Mouse (Mus musculus): ENCODE measurements around the gene Mrtfa. TPM values are rescaled to one million over a fixed set of nuclear protein-coding genes. Genes with fewer than 3 reads are reported as not detected.
"Not testable (repeated sequence)": the region's sequence is repeated elsewhere in the genome, so short reads cannot be mapped to it uniquely, and the experiment has no call there.

Gene Mrtfa
- polyA plus RNA-seq, 1 experiment from 2014 or later, result 32.0 TPM

DNA sequence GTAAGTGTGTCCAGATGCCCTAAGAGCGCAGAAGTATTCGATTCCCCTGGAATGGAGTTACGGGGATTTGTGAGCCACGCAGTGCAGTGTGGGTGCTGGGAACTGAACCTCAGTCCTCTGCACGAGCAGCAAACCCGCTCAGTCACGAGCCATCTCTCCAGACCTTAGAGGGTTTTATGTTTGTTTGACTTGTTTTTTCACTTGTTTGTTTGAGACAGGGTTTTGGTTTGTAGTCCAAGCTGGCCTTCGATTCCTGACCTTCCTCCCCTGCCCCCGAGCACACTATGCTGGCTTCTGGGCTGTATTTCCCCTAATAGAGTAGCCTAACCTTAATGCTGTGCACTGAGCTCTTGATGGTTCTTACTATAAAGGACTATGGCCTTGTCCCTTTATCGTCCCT is 34.5 kb upstream of the Mrtfa start:
- Histone ChIP-seq H3K9ac (replicated peaks) (no peak overlapping the region), H3K36me3 (no peaks in the 10 kb centered on the region), H3K27me3 (no peaks in the 10 kb centered on the region), H3K9me3 (no peaks in the 10 kb centered on the region), H3K4me3 (replicated peaks) (no peak overlapping the region), H3K4me1 (replicated peaks) (peaks cover 4% of the 10 kb centered on the region; the same call in 1 of the 2 replicates), H3K4me2 (replicated peaks) (no peak overlapping the region), H3K27ac (no peak overlapping the region)
- ATAC-seq, result no peak
- WGBS, result 92% methylated on average over 10 of the region's 10 CpGs

DNA sequence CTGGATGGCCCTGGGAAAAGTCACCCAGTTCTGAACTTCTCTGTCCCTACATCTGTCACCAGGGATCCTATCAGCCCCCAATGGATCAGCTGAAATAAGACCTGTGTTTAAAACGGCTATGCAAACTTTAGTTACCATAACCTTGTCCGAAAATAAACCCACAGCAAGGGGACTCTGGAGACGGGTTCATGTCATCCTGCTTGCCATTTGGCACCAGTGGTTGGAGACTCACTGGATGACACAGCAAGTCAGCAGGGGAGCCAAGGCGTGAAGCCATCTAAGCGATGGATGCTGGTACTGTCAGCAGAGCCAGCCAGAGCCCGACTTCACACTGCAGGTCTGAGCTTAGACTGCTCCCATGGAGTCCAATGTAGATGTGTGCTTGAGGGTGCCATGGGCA is 30.9 kb upstream of the Mrtfa start:
- H3K4me3 ChIP-seq (replicated peaks), result no peak overlapping the region
- no peak overlapping the region for H3K9ac ChIP-seq (replicated peaks)
- H3K4me2 ChIP-seq (replicated peaks), result no peak overlapping the region
- no peaks in the 10 kb centered on the region for H3K27me3 ChIP-seq
- H3K36me3 ChIP-seq, result no peaks in the 10 kb centered on the region
- H3K27ac ChIP-seq, result no peak overlapping the region
- no peaks in the 10 kb centered on the region for H3K9me3 ChIP-seq
- no peaks in the 10 kb centered on the region for H3K4me1 ChIP-seq (replicated peaks)
- 80% methylated on average over 6 of the region's 6 CpGs for WGBS
- no peak for ATAC-seq

DNA sequence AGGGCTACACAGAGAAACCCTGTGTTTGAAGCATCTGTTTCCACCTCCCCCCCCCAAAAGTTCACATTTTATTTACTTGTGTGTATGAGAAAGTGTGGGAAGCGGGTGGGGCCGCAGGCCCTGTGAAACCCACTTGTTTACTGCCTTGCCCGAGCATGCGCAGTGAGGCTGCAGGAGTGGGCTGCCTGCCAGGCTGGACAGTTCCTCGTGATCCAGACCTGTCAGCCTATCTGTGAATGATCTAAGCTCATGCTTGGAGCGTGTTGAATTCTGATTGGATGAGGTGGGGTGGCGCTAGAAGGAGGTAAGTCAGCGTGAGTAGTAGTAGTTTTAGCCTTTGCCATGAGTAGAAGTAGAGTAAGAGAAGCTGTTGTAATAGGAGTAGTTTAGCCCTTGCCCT is 29.5 kb upstream of the Mrtfa start:
- not testable (repeated sequence) for H3K27ac ChIP-seq; H3K9me3 ChIP-seq; H3K27me3 ChIP-seq; H3K9ac ChIP-seq (replicated peaks); H3K36me3 ChIP-seq; H3K4me1 ChIP-seq (replicated peaks); ATAC-seq; H3K4me2 ChIP-seq (replicated peaks); H3K4me3 ChIP-seq (replicated peaks)
- WGBS, result 76% methylated on average over 8 of the region's 8 CpGs

GRCm38 (mm10) chr15:81219054-81219453 is 28.5 kb upstream of the Mrtfa start:
- H3K27me3 ChIP-seq, result no peaks in the 10 kb centered on the region
- no peaks in the 10 kb centered on the region for H3K9me3 ChIP-seq
- 85% methylated on average over 6 of the region's 6 CpGs for WGBS
- no peak overlapping the region for H3K27ac ChIP-seq
- no peak overlapping the region for H3K4me2 ChIP-seq (replicated peaks)
- H3K4me3 ChIP-seq (replicated peaks), result no peak overlapping the region
- ATAC-seq, result no peak
- no peaks in the 10 kb centered on the region for H3K36me3 ChIP-seq
- H3K9ac ChIP-seq (replicated peaks), result no peak overlapping the region
- no peaks in the 10 kb centered on the region for H3K4me1 ChIP-seq (replicated peaks)

- no peaks in the 10 kb centered on the region for H3K36me3 ChIP-seq
- no peak overlapping the region for H3K27ac ChIP-seq
- 89% methylated on average over 19 of the region's 19 CpGs for WGBS
- H3K27me3 ChIP-seq, result no peaks in the 10 kb centered on the region
- H3K9me3 ChIP-seq, result no peaks in the 10 kb centered on the region
- no peaks in the 10 kb centered on the region for H3K4me1 ChIP-seq (replicated peaks)
- H3K9ac ChIP-seq (replicated peaks), result no peak overlapping the region
- ATAC-seq, result no peak
- no peak overlapping the region for H3K4me3 ChIP-seq (replicated peaks)
- no peak overlapping the region for H3K4me2 ChIP-seq (replicated peaks)
These were observed 26.5 kb upstream of the Mrtfa start for GRCm38 (mm10) chr15:81216906-81217653.

DNA sequence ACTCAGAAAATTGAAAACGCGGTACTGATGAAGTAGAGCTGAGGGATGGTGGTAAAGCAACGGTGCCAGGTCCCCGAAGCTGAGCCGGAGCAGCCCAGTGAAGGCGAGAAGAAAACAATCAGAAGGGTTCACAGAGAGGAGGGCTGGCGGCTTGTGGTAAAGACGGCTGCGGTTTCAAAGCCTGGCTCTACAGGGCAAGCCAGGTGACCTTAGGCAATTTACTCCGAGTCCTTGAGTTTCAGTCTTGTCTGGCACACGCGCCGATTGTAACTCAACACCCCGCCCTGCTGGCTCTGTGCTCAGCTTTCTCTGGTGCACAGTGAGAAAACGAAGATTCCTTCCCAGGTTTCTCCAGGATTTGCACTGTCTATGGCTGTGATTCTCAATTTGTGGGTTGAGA is 22.4 kb upstream of the Mrtfa start:
- H3K27me3 ChIP-seq, result no peaks in the 10 kb centered on the region
- no peak overlapping the region for H3K27ac ChIP-seq
- H3K4me3 ChIP-seq (replicated peaks), result no peak overlapping the region
- H3K4me1 ChIP-seq (replicated peaks), result no peaks in the 10 kb centered on the region
- H3K9me3 ChIP-seq, result no peaks in the 10 kb centered on the region
- H3K4me2 ChIP-seq (replicated peaks), result no peak overlapping the region
- ATAC-seq, result no peak
- H3K36me3 ChIP-seq, result no peaks in the 10 kb centered on the region
- H3K9ac ChIP-seq (replicated peaks), result no peak overlapping the region
- WGBS, result 73% methylated on average over 15 of the region's 15 CpGs

DNA sequence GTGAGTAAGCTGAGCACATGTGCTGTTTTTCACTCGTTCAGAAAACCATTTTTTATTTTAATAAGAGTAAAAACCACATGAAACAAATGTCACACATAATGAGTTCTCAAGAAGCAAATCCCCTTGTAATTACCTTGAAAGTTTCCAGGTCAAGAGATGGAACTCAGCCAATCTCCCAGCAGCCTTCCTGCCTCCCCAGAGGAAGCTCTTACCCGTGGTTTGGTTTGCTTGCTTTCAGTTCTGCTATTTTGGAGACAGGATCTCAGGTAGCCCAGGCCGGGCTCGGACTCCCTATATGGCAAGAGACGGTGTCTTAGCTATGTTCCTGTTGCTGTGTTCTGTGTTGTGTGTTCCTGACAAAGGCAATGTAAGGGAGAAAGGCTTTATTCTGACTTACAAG is 19.9 kb upstream of the Mrtfa start:
- no peak overlapping the region for H3K9ac ChIP-seq (replicated peaks)
- no peaks in the 10 kb centered on the region for H3K4me1 ChIP-seq (replicated peaks)
- H3K4me3 ChIP-seq (replicated peaks), result no peak overlapping the region
- H3K36me3 ChIP-seq, result no peaks in the 10 kb centered on the region
- no peaks in the 10 kb centered on the region for H3K9me3 ChIP-seq
- H3K4me2 ChIP-seq (replicated peaks), result no peak overlapping the region
- 78% methylated on average over 5 of the region's 5 CpGs for WGBS
- H3K27me3 ChIP-seq, result no peaks in the 10 kb centered on the region
- ATAC-seq, result no peak
- no peak overlapping the region for H3K27ac ChIP-seq

DNA sequence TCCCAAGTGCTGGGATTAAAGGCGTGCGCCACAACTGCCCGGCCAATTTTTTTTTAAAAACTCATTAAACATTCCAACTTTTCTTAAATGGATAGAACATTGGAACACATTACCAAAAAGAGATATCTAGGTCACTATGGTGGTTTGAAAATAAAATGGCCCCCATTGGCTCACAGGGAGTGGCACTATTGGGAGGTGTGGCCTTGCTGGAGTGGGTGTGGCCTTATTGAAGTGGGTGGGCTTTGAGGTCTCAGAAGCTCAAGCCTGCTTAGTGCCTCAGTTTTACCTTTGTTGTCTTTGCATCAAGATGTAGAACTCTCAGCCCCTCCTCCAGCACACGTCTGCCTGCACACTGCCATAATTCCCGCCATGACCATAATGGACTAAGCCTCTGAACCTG is 11.9 kb upstream of the Mrtfa start:
- no peak overlapping the region for H3K9ac ChIP-seq (replicated peaks)
- ATAC-seq, result no peak
- H3K27ac ChIP-seq, result no peak overlapping the region
- H3K27me3 ChIP-seq, result no peaks in the 10 kb centered on the region
- H3K36me3 ChIP-seq, result no peaks in the 10 kb centered on the region
- H3K4me3 ChIP-seq (replicated peaks), result no peak overlapping the region
- H3K4me2 ChIP-seq (replicated peaks), result no peak overlapping the region
- no peaks in the 10 kb centered on the region for H3K4me1 ChIP-seq (replicated peaks)
- WGBS, result 98% methylated on average over 5 of the region's 5 CpGs
- no peaks in the 10 kb centered on the region for H3K9me3 ChIP-seq

- 26% methylated on average over 4 of the region's 4 CpGs for WGBS
These were observed 8.9 kb upstream of the Mrtfa start for GRCm38 (mm10) chr15:81199372-81199959.

DNA sequence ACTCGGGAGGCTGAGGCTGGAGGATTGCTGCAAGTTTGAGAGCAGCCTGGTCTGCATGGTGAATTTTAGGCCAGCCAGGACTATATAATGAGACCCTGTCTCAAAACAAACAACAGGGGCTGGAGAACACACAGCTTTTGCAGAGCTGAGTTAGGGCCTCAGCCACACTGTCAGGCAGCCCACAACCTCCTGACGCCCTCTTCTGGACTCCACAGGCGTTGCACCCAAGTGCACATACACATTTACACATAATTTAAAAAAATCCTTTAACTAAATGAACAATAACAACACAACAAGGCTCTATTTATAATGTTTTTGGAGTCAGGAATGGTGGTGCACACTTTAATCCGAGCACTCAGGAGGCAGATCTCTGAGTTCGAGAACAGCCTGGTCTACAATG is 7.9 kb upstream of the Mrtfa start:
- no peaks in the 10 kb centered on the region for H3K4me1 ChIP-seq (replicated peaks)
- no peaks in the 10 kb centered on the region for H3K9me3 ChIP-seq
- no peaks in the 10 kb centered on the region for H3K36me3 ChIP-seq
- no peak for ATAC-seq
- 92% methylated on average over 5 of the region's 5 CpGs for WGBS
- no peak overlapping the region for H3K9ac ChIP-seq (replicated peaks)
- no peaks in the 10 kb centered on the region for H3K27me3 ChIP-seq
- no peak overlapping the region for H3K27ac ChIP-seq
- no peak overlapping the region for H3K4me2 ChIP-seq (replicated peaks)
- no peak overlapping the region for H3K4me3 ChIP-seq (replicated peaks)

More at GRCm38 (mm10) chr15:81199372-81199959, 8.9 kb upstream of the Mrtfa start:
- no peak overlapping the region for H3K27ac ChIP-seq
- H3K9me3 ChIP-seq, result no peaks in the 10 kb centered on the region
- no peaks in the 10 kb centered on the region for H3K27me3 ChIP-seq
- no peak for ATAC-seq
- H3K4me1 ChIP-seq (replicated peaks), result no peaks in the 10 kb centered on the region
- no peak overlapping the region for H3K4me2 ChIP-seq (replicated peaks)
- H3K36me3 ChIP-seq, result no peaks in the 10 kb centered on the region
- H3K9ac ChIP-seq (replicated peaks), result no peak overlapping the region
- no peak overlapping the region for H3K4me3 ChIP-seq (replicated peaks)

DNA sequence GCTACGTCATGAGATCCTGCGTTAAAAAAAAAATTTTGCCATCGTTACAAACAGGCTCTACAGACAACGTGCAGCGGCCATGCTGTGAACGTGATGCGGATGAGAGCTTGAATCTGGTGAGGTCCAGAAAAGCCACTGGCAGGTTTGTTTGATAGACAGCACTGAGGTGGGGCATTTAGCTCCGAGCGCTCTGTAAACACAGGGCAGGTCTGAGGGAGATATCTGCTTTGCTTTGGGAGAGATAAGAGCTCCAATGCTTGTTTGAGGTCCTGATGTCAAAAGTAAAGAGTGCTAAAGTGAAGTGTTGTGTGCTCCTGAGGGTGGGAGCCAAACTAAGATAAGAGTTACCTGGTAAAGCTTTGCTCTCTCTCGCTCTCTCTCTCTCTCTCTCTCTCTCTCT is 6.6 kb upstream of the Mrtfa start:
- WGBS, result 92% methylated on average over 10 of the region's 10 CpGs
- H3K36me3 ChIP-seq, result no peaks in the 10 kb centered on the region
- H3K27me3 ChIP-seq, result no peaks in the 10 kb centered on the region
- H3K4me1 ChIP-seq (replicated peaks), result no peaks in the 10 kb centered on the region
- H3K4me3 ChIP-seq (replicated peaks), result no peak overlapping the region
- no peak overlapping the region for H3K9ac ChIP-seq (replicated peaks)
- H3K27ac ChIP-seq, result no peak overlapping the region
- no peak overlapping the region for H3K4me2 ChIP-seq (replicated peaks)
- H3K9me3 ChIP-seq, result no peaks in the 10 kb centered on the region
- ATAC-seq, result no peak

DNA sequence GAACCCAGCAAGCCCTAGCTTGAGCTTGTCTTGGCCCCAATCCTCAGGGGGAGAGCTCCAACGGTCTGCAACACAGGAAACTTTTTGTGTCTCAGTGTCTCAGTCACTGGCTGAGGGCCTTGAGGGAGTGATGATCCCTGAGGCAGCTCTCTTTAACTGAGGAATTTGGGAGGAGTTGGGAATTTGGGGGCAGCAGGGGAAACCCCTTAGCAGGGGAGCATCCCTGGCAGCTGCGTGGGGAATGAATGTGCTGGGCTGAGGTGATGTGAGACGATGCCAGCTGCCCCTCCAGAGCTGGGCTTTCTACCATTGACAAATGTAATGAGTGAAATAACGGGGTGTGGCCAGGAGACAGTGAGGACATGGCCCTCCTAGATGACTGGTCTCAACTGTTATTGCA is 4.9 kb upstream of the Mrtfa start:
- peaks cover 4% of the 10 kb centered on the region for H3K4me1 ChIP-seq (replicated peaks)
- no peak overlapping the region for H3K9ac ChIP-seq (replicated peaks)
- no peak overlapping the region for H3K27ac ChIP-seq
- no peaks in the 10 kb centered on the region for H3K9me3 ChIP-seq
- no peak overlapping the region for H3K4me3 ChIP-seq (replicated peaks)
- no peaks in the 10 kb centered on the region for H3K36me3 ChIP-seq
- no peaks in the 10 kb centered on the region for H3K27me3 ChIP-seq
- WGBS, result 62% methylated on average over 4 of the region's 4 CpGs
- no peak for ATAC-seq
- H3K4me2 ChIP-seq (replicated peaks), result no peak overlapping the region

GRCm38 (mm10) chr15:81194791-81195190 is 4.2 kb upstream of the Mrtfa start:
- Histone ChIP-seq H3K27ac (no peak overlapping the region), H3K4me1 (replicated peaks) (peaks cover 5% of the 10 kb centered on the region), H3K36me3 (no peaks in the 10 kb centered on the region), H3K9me3 (no peaks in the 10 kb centered on the region), H3K4me3 (replicated peaks) (no peak overlapping the region), H3K27me3 (no peaks in the 10 kb centered on the region), H3K9ac (replicated peaks) (no peak overlapping the region), H3K4me2 (replicated peaks) (no peak overlapping the region)
- WGBS, result 88% methylated on average over 6 of the region's 6 CpGs
- no peak for ATAC-seq

Measured in midbrain, embryonic 13.5 days (tissue).